Mouse (Mus musculus) midbrain, embryonic 10.5 days (tissue): ENCODE results near the gene Zyx. TPM values are rescaled to one million over a fixed set of nuclear protein-coding genes. Genes with fewer than 3 reads are reported as not detected.
A peak's percentile ranks its signal among the peaks of the same experiment; 100 is the strongest.

Experiments
- DNase-seq: peaks from one replicate; pipeline ENCODE4 v3.0.0-alpha.2; 2017; ENCODE audit warnings: low spot score
- H3K27ac ChIP-seq: fragments of 300-500 bp; sonication (generic); replicated peaks from 2 replicates; pipeline ENCODE4 v1.5.1; 2016; ENCODE audit warnings: mild to moderate bottlenecking
- H3K27me3 ChIP-seq: fragments of 300-500 bp; sonication (generic); 2 replicates; pipeline ENCODE4 v1.6.1; 2016; ENCODE audit warnings: low read depth, mild to moderate bottlenecking; ENCODE audit not compliant: poor library complexity, severe bottlenecking
- H3K36me3 ChIP-seq: fragments of 300-500 bp; sonication (generic); 2 replicates; pipeline ENCODE4 v1.6.1; 2016; ENCODE audit warnings: mild to moderate bottlenecking, moderate library complexity
- H3K4me1 ChIP-seq: fragments of 300-500 bp; sonication (generic); 2 replicates; pipeline ENCODE4 v1.6.1; 2016
- H3K4me3 ChIP-seq: fragments of 300-500 bp; sonication (generic); 2 replicates; pipeline ENCODE4 v1.5.1; 2016; ENCODE audit warnings: mild to moderate bottlenecking, moderate library complexity
- H3K9me3 ChIP-seq: fragments of 300-500 bp; sonication (generic); replicated peaks from 2 replicates; pipeline ENCODE4 v1.6.1; 2016; ENCODE audit warnings: mild to moderate bottlenecking
- WGBS: fragments of 180-500 bp; shearing (Covaris S2); methylation state at CpG from one replicate; pipeline ENCODE4 v1.1.7; 2016; 5-methylcytosine and 5-hydroxymethylcytosine counted together
- polyA plus RNA-seq: library from polyadenylated mRNA; unstranded; fragments of >200 nt; fragmentation: Nextera tagmentation; extraction: Ambion mirVana; gene quantifications from 2 replicates; pipeline ENCODE4 v1.2.1, GENCODE M21; 2016

The Zyx gene
- polyA plus RNA-seq, 1 experiment from 2014 or later = 84.5 TPM

GRCm38 (mm10) chr6:42375131-42375530, 25.7 kb downstream of the Zyx start:
- H3K27me3 ChIP-seq = peaks cover 72% of the 10 kb centered on the region
- no peaks in the 10 kb centered on the region for H3K9me3 ChIP-seq
- H3K36me3 ChIP-seq = no peaks in the 10 kb centered on the region
- DNase-seq = no peak
- 97% methylated on average over 2 of the region's 2 CpGs for WGBS
- H3K4me1 ChIP-seq = peaks cover 46% of the 10 kb centered on the region
- no peak overlapping the region for H3K4me3 ChIP-seq
- no peak overlapping the region for H3K27ac ChIP-seq

- Histone ChIP-seq H3K27me3 (peaks cover 65% of the 10 kb centered on the region), H3K4me1 (peaks cover 43% of the 10 kb centered on the region), H3K27ac (no peak overlapping the region), H3K4me3 (no peak overlapping the region), H3K36me3 (no peaks in the 10 kb centered on the region), H3K9me3 (no peaks in the 10 kb centered on the region)
- WGBS = 52% methylated on average over 4 of the region's 4 CpGs
- no peak for DNase-seq
Measured at GRCm38 (mm10) chr6:42376016-42376415, 26.6 kb downstream of the Zyx start.

GRCm38 (mm10) chr6:42376504-42377019, 27.1 kb downstream of the Zyx start:
- H3K9me3 ChIP-seq = no peaks in the 10 kb centered on the region
- no peaks in the 10 kb centered on the region for H3K36me3 ChIP-seq
- H3K27ac ChIP-seq = no peak overlapping the region
- H3K4me1 ChIP-seq = peaks cover 45% of the 10 kb centered on the region
- no peak overlapping the region for H3K4me3 ChIP-seq
- DNase-seq = no peak
- peaks cover 60% of the 10 kb centered on the region for H3K27me3 ChIP-seq
- WGBS = 71% methylated on average over 6 of the region's 6 CpGs

- H3K27ac ChIP-seq = no peak overlapping the region
- DNase-seq = no peak
- no peaks in the 10 kb centered on the region for H3K9me3 ChIP-seq
- no peak overlapping the region for H3K4me3 ChIP-seq
- H3K27me3 ChIP-seq = peaks cover 52% of the 10 kb centered on the region
- H3K36me3 ChIP-seq = no peaks in the 10 kb centered on the region
- peaks cover 42% of the 10 kb centered on the region for H3K4me1 ChIP-seq
- 63% methylated on average over 5 of the region's 5 CpGs for WGBS
Measured at GRCm38 (mm10) chr6:42377280-42377679, 27.9 kb downstream of the Zyx start.

GRCm38 (mm10) chr6:42379551-42379950, 30.1 kb downstream of the Zyx start:
- WGBS = 49% methylated on average over 3 of the region's 3 CpGs
- no peak for DNase-seq
- no peak overlapping the region for H3K4me3 ChIP-seq
- H3K9me3 ChIP-seq = no peaks in the 10 kb centered on the region
- peaks cover 36% of the 10 kb centered on the region for H3K27me3 ChIP-seq
- H3K27ac ChIP-seq = no peak overlapping the region
- H3K36me3 ChIP-seq = no peaks in the 10 kb centered on the region
- H3K4me1 ChIP-seq = peaks cover 24% of the 10 kb centered on the region

- 2% methylated on average over 8 of the region's 8 CpGs for WGBS
- peak; percentile 43 for DNase-seq
- Histone ChIP-seq H3K27ac (no peak overlapping the region), H3K9me3 (no peaks in the 10 kb centered on the region), H3K27me3 (peaks cover 25% of the 10 kb centered on the region), H3K36me3 (no peaks in the 10 kb centered on the region), H3K4me3 (no peak overlapping the region), H3K4me1 (peaks cover 24% of the 10 kb centered on the region)
Measured at GRCm38 (mm10) chr6:42380416-42381144, 31.1 kb downstream of the Zyx start.

- Histone ChIP-seq H3K4me1 (peaks cover 18% of the 10 kb centered on the region), H3K27ac (no peak overlapping the region), H3K27me3 (peaks cover 19% of the 10 kb centered on the region), H3K9me3 (no peaks in the 10 kb centered on the region), H3K4me3 (no peak overlapping the region), H3K36me3 (no peaks in the 10 kb centered on the region)
- 26% methylated on average over 2 of the region's 2 CpGs for whole genome bisulfite sequencing
- no peak for DNase-seq
Measured at GRCm38 (mm10) chr6:42381221-42381620, 31.8 kb downstream of the Zyx start.

GRCm38 (mm10) chr6:42381916-42382381, 32.5 kb downstream of the Zyx start:
- DNase-seq = no peak
- H3K36me3 ChIP-seq = no peaks in the 10 kb centered on the region
- 75% methylated on average over 9 of the region's 9 CpGs for WGBS
- no peaks in the 10 kb centered on the region for H3K9me3 ChIP-seq
- H3K4me1 ChIP-seq = peaks cover 15% of the 10 kb centered on the region
- H3K27me3 ChIP-seq = peaks cover 12% of the 10 kb centered on the region; the same call in 1 of the 2 replicates
- no peak overlapping the region for H3K27ac ChIP-seq
- H3K4me3 ChIP-seq = no peak overlapping the region

- peaks cover 15% of the 10 kb centered on the region for H3K4me1 ChIP-seq
- H3K27me3 ChIP-seq = peaks cover 8% of the 10 kb centered on the region; the same call in 1 of the 2 replicates
- H3K9me3 ChIP-seq = no peaks in the 10 kb centered on the region
- no peak overlapping the region for H3K4me3 ChIP-seq
- no peak overlapping the region for H3K27ac ChIP-seq
- DNase-seq = no peak
- WGBS = 90% methylated on average over 5 of the region's 5 CpGs
- no peaks in the 10 kb centered on the region for H3K36me3 ChIP-seq
Measured at GRCm38 (mm10) chr6:42383360-42383759, 33.9 kb downstream of the Zyx start.

GRCm38 (mm10) chr6:42385635-42386034, 36.2 kb downstream of the Zyx start:
- WGBS = 90% methylated on average over 4 of the region's 4 CpGs
- Histone ChIP-seq H3K36me3 (no peaks in the 10 kb centered on the region), H3K27ac (no peak overlapping the region), H3K4me1 (peaks cover 13% of the 10 kb centered on the region), H3K9me3 (no peaks in the 10 kb centered on the region), H3K27me3 (no peaks in the 10 kb centered on the region), H3K4me3 (no peak overlapping the region)
- no peak for DNase-seq

GRCm38 (mm10) chr6:42391796-42392330, 42.4 kb downstream of the Zyx start:
- Histone ChIP-seq H3K27me3 (no peaks in the 10 kb centered on the region), H3K27ac (no peak overlapping the region), H3K9me3 (no peaks in the 10 kb centered on the region), H3K36me3 (no peaks in the 10 kb centered on the region), H3K4me1 (no peaks in the 10 kb centered on the region), H3K4me3 (no peak overlapping the region)
- no peak for DNase-seq
- WGBS = 53% methylated on average over 2 of the region's 2 CpGs

GRCm38 (mm10) chr6:42395960-42396809, 46.8 kb downstream of the Zyx start:
- H3K27me3 ChIP-seq = no peaks in the 10 kb centered on the region
- WGBS = 83% methylated on average over 9 of the region's 9 CpGs
- H3K27ac ChIP-seq = no peak overlapping the region
- H3K4me1 ChIP-seq = no peaks in the 10 kb centered on the region
- no peak for DNase-seq
- H3K36me3 ChIP-seq = no peaks in the 10 kb centered on the region
- no peak overlapping the region for H3K4me3 ChIP-seq
- H3K9me3 ChIP-seq = no peaks in the 10 kb centered on the region
